Mouse (Mus musculus) 416B (cell line): ENCODE data around the gene Tpm3-rs7.
"Not testable (repeated sequence)": the region's sequence is repeated elsewhere in the genome, so short reads cannot be mapped to it uniquely, and the experiment has no call there.

ENCODE experiments used
- DNase-seq: peaks from one replicate; pipeline ENCODE4 v3.0.0; 2011; ENCODE audit warnings: low read depth

The Tpm3-rs7 gene

DNA sequence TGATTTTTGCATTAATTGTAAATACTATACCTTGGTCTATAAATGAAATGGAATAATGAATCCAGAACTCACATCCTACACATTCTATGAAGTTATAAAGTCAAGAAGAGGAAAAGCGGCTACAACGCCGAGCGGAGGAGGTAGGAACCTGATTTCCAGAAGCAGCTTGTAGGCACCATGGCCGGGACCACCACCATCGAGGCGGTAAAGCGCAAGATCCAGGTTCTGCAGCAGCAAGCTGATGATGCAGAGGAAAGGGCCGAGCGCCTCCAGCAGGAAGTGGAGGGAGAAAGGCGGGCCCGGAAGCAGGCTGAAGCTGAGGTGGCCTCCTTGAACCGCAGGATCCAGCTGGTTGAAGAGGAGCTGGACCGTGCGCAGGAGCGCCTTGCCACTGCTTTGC, at the start of gene Tpm3-rs7:
Gene Tpm3-rs7 (plus strand): TSS at position 110 of the 400 bp plus-strand sequence.
- DNase-seq, result not testable (repeated sequence)

GRCm38 (mm10) chr14:113317023-113317422, 2.6 kb downstream of the Tpm3-rs7 start:
- no peak for DNase-seq

DNA sequence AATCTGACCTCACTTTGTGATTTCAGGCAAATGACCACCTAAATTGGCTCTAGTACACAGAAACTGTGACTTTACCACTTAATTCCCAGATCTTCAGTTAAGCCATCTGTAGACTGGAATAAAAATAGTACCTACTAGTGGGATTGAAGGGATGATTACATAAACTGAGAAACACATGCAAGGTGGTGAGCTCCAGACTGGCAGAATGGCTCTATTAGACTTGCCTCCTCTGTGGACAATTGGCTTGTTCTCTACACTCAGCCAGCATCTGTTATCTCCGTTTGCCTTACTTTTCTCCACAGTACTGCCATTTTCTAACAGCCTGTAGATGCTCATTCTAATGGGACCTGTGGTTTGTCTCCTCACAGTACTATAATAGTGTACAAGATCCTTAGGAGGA, 49.0 kb downstream of the Tpm3-rs7 start:
- no peak for DNase-seq
